Mouse (Mus musculus) liver, embryonic 11.5 days (tissue): ENCODE results near the gene Usp15. TPM values are rescaled to one million over a fixed set of nuclear protein-coding genes. Genes with fewer than 3 reads are reported as not detected.
A peak's percentile ranks its signal among the peaks of the same experiment; 100 is the strongest.

Source experiments
- ATAC-seq: fragments of 200-750 bp; cut with Nextera tagmentation; replicated peaks from 2 replicates; pipeline ENCODE4 v1.8.0; 2017; ENCODE audit warnings: moderate number of reproducible peaks, mild to moderate bottlenecking, moderate TSS enrichment, moderate library complexity; ENCODE audit not compliant: low FRiP score
- DNase-seq: peaks from one replicate; pipeline ENCODE4 v3.0.0-alpha.2; 2017; ENCODE audit warnings: low spot score
- H3K27ac ChIP-seq: fragments of 300-500 bp; sonication (generic); 2 replicates; pipeline ENCODE4 v1.5.1; 2014; ENCODE audit warnings: mild to moderate bottlenecking, low read depth, low read length, control low read depth
- H3K27me3 ChIP-seq: fragments of 300-500 bp; sonication (generic); replicated peaks from 2 replicates; pipeline ENCODE4 v1.6.1; 2014; ENCODE audit warnings: low read length, mixed read lengths; ENCODE audit not compliant: control insufficient read depth, insufficient read depth
- H3K36me3 ChIP-seq: fragments of 300-500 bp; sonication (generic); 2 replicates; pipeline ENCODE4 v1.6.1; 2014; ENCODE audit warnings: mild to moderate bottlenecking, low read length, moderate library complexity, mixed read lengths; ENCODE audit not compliant: control insufficient read depth, insufficient read depth
- H3K4me1 ChIP-seq: fragments of 300-500 bp; sonication (generic); replicated peaks from 2 replicates; pipeline ENCODE4 v1.6.1; 2014; ENCODE audit warnings: low read length, mixed read lengths; ENCODE audit not compliant: control insufficient read depth, insufficient read depth
- H3K4me2 ChIP-seq: fragments of 300-500 bp; sonication (generic); 2 replicates; pipeline ENCODE4 v1.6.1; 2014; ENCODE audit warnings: mild to moderate bottlenecking, control low read depth, moderate library complexity
- H3K4me3 ChIP-seq: fragments of 300-500 bp; sonication (generic); 2 replicates; pipeline ENCODE4 v1.5.1; 2014; ENCODE audit warnings: low read depth, low read length, control low read depth
- H3K9ac ChIP-seq: fragments of 300-500 bp; sonication (generic); 2 replicates; pipeline ENCODE4 v1.6.1; 2014; ENCODE audit warnings: low read depth, low read length, control low read depth
- H3K9me3 ChIP-seq: fragments of 300-500 bp; sonication (generic); 2 replicates; pipeline ENCODE4 v1.6.1; 2016; ENCODE audit warnings: low read length, inconsistent platforms, mixed read lengths; ENCODE audit not compliant: control insufficient read depth
- WGBS: fragments of 180-500 bp; shearing (Covaris S2); extraction: QIAGEN DNeasy Blood & Tissue Kit; methylation state at CpG from one replicate; pipeline ENCODE4 v1.1.7; 2014; 5-methylcytosine and 5-hydroxymethylcytosine counted together
- polyA plus RNA-seq: library from polyadenylated mRNA; unstranded; fragments of >200 nt; fragmentation: Nextera tagmentation; extraction: Ambion mirVana; gene quantifications from 2 replicates; pipeline ENCODE4 v1.2.1, GENCODE M21; 2014

The Usp15 gene
- polyA plus RNA-seq, 1 experiment from 2014 or later, result 139 TPM

GRCm38 (mm10) chr10:123142395-123143050 lies 54.3 kb downstream of the Usp15 start:
- Histone ChIP-seq H3K9me3 (no peaks in the 10 kb centered on the region), H3K27me3 (no peaks in the 10 kb centered on the region), H3K9ac (no peak overlapping the region), H3K36me3 (peaks cover 11% of the 10 kb centered on the region), H3K4me3 (no peak overlapping the region), H3K27ac (no peak overlapping the region), H3K4me2 (no peak overlapping the region), H3K4me1 (no peaks in the 10 kb centered on the region)
- no peak for ATAC-seq
- no peak for DNase-seq
- 89% methylated on average over 5 of the region's 5 CpGs for WGBS

GRCm38 (mm10) chr10:123135818-123136217 lies 61.0 kb downstream of the Usp15 start:
- Histone ChIP-seq H3K4me1 (no peaks in the 10 kb centered on the region), H3K27ac (no peak overlapping the region), H3K4me2 (no peak overlapping the region), H3K9me3 (no peaks in the 10 kb centered on the region), H3K36me3 (peaks cover 16% of the 10 kb centered on the region), H3K9ac (no peak overlapping the region), H3K27me3 (no peaks in the 10 kb centered on the region), H3K4me3 (no peak overlapping the region)
- WGBS, result 73% methylated on average over 10 of the region's 10 CpGs
- no peak for DNase-seq
- peak; percentile 49; the same call in 1 of the 2 replicates for ATAC-seq

GRCm38 (mm10) chr10:123131487-123131886 lies 65.3 kb downstream of the Usp15 start:
- Histone ChIP-seq H3K9me3 (no peaks in the 10 kb centered on the region), H3K27me3 (no peaks in the 10 kb centered on the region), H3K9ac (no peak overlapping the region), H3K4me1 (no peaks in the 10 kb centered on the region), H3K36me3 (peaks cover 27% of the 10 kb centered on the region), H3K4me3 (no peak overlapping the region), H3K4me2 (no peak overlapping the region), H3K27ac (no peak overlapping the region)
- ATAC-seq (no peak), DNase-seq (no peak)
- 95% methylated on average over 10 of the region's 10 CpGs for WGBS

- no peaks in the 10 kb centered on the region for H3K9me3 ChIP-seq
- 91% methylated on average over 14 of the region's 14 CpGs for WGBS
- no peak overlapping the region for H3K27ac ChIP-seq
- no peaks in the 10 kb centered on the region for H3K4me1 ChIP-seq
- H3K4me2 ChIP-seq, result no peak overlapping the region
- peaks cover 36% of the 10 kb centered on the region for H3K36me3 ChIP-seq
- no peaks in the 10 kb centered on the region for H3K27me3 ChIP-seq
- no peak for DNase-seq
- H3K9ac ChIP-seq, result no peak overlapping the region
- ATAC-seq, result peak; percentile 42
- no peak overlapping the region for H3K4me3 ChIP-seq
Measured at GRCm38 (mm10) chr10:123120666-123121392, 76.0 kb downstream of the Usp15 start.

- H3K9me3 ChIP-seq, result no peaks in the 10 kb centered on the region
Measured at GRCm38 (mm10) chr10:123116861-123117260, 79.9 kb downstream of the Usp15 start.

GRCm38 (mm10) chr10:123113466-123113865 lies 83.3 kb downstream of the Usp15 start:
- Histone ChIP-seq H3K27me3 (no peaks in the 10 kb centered on the region), H3K4me2 (no peak overlapping the region), H3K36me3 (peaks cover 30% of the 10 kb centered on the region), H3K4me3 (no peak overlapping the region), H3K9ac (no peak overlapping the region), H3K27ac (no peak overlapping the region), H3K4me1 (no peaks in the 10 kb centered on the region), H3K9me3 (no peaks in the 10 kb centered on the region)
- no peak for ATAC-seq
- 91% methylated on average over 8 of the region's 8 CpGs for WGBS
- no peak for DNase-seq

More at GRCm38 (mm10) chr10:123116861-123117260, 79.9 kb downstream of the Usp15 start:
- no peaks in the 10 kb centered on the region for H3K27me3 ChIP-seq
- H3K4me3 ChIP-seq, result no peak overlapping the region
- no peak overlapping the region for H3K9ac ChIP-seq
- no peak for ATAC-seq
- H3K4me2 ChIP-seq, result no peak overlapping the region
- no peak for DNase-seq
- no peaks in the 10 kb centered on the region for H3K4me1 ChIP-seq
- peaks cover 41% of the 10 kb centered on the region for H3K36me3 ChIP-seq
- 90% methylated on average over 14 of the region's 14 CpGs for WGBS
- no peak overlapping the region for H3K27ac ChIP-seq

GRCm38 (mm10) chr10:123112787-123113168 lies 84.0 kb downstream of the Usp15 start:
- no peaks in the 10 kb centered on the region for H3K27me3 ChIP-seq
- no peak overlapping the region for H3K27ac ChIP-seq
- 0 out of 2 replicates have a peak, but pooled peaks have one; percentile 22 for ATAC-seq
- H3K4me1 ChIP-seq, result no peaks in the 10 kb centered on the region
- H3K4me3 ChIP-seq, result no peak overlapping the region
- WGBS, result 88% methylated on average over 9 of the region's 9 CpGs
- no peak for DNase-seq
- H3K9me3 ChIP-seq, result no peaks in the 10 kb centered on the region
- no peak overlapping the region for H3K9ac ChIP-seq
- H3K36me3 ChIP-seq, result peaks cover 26% of the 10 kb centered on the region
- H3K4me2 ChIP-seq, result no peak overlapping the region

GRCm38 (mm10) chr10:123112056-123112786 lies 84.6 kb downstream of the Usp15 start:
- WGBS, result 88% methylated on average over 11 of the region's 11 CpGs
- H3K4me1 ChIP-seq, result no peaks in the 10 kb centered on the region
- no peak overlapping the region for H3K27ac ChIP-seq
- ATAC-seq (no peak), DNase-seq (no peak)
- H3K27me3 ChIP-seq, result no peaks in the 10 kb centered on the region
- no peaks in the 10 kb centered on the region for H3K9me3 ChIP-seq
- peaks cover 21% of the 10 kb centered on the region for H3K36me3 ChIP-seq
- no peak overlapping the region for H3K4me3 ChIP-seq
- no peak overlapping the region for H3K4me2 ChIP-seq
- no peak overlapping the region for H3K9ac ChIP-seq
